Mouse (Mus musculus) heart, postnatal 10 days (tissue): ENCODE data around the gene Pax2. TPM values are rescaled to one million over a fixed set of nuclear protein-coding genes. Genes with fewer than 3 reads are reported as not detected.
"Not testable (repeated sequence)": the region's sequence is repeated elsewhere in the genome, so short reads cannot be mapped to it uniquely, and the experiment has no call there.

Experiments
- DNase-seq, 2 experiments: peaks; one replicate each; pipeline ENCODE4 v3.0.0; 2021
- intact Hi-C: fragments of 180-260 bp; cut with DNase I; formaldehyde crosslinking; loops from one replicate; pipeline ENCODE4 v1.15.1; 2025
- total RNA-seq, 2 experiments: library from RNA; stranded (reverse); gene quantifications; 2 replicates each; pipeline ENCODE4 v1.2.3; 2021

The Pax2 gene
- total RNA-seq, 2 experiments from 2014 or later, result not detected

DNA sequence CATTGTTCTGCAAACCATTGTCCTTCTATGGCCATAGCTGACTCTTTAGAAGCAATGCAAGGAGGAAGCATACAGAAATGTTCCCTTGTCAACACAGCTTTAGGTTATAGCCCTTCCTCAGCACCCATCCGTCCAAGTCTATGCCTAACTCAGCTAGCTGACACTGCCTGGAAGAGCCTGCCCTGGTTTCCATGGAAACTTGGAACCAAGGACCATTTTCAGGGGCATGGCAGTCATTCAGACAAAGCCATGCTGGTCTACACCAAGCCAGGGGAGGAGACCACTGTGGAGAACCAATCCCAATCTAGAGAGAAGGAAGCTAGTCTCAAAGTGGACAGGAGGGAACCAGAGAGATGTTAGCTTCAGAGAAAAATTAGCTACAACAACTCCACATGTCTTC is 77.5 kb downstream of the Pax2 start:
- no peak for DNase-seq
- intact Hi-C loops, result no loop called here

DNA sequence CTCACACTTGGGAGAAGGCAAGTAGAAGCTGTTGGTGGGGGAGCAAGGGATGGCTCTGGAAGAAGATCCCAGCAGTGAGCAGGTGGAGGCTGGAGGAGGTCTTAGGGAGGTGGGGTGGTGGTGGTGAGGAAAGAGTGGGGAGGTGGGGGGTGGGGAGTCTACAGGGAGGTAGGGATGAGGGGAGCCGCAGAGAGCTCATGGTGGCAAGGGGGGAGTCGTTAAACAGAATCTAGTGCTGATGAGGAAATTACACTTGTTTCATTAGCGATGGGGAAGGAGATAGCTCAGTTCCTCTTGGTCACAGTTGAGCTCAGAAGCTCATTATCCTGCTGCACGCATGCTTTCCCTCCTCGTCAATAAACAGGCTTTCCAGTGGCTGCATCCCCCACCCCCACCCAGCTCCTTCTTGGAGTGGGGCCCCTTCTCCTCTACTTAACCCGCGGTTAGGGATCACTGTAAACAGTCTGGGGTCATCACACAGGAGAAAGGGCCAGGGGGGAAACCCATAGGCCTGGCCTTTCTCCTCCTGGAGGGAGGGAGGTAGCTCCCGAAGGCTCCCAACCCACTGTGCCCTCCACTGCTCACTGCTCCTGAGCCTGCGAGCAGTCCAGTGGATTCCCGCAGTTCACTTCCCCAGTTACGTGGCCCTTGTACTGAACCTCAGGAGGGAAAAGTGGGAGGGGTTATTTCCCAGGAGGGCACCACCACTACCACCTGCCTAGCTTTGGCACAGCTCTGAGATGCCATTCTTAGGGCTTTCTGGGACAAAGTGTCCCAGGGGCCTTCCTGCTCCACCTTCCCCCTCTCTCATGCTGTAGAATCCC is 78.6 kb downstream of the Pax2 start:
- intact Hi-C loops, result no loop called here
- no peak for DNase-seq

DNA sequence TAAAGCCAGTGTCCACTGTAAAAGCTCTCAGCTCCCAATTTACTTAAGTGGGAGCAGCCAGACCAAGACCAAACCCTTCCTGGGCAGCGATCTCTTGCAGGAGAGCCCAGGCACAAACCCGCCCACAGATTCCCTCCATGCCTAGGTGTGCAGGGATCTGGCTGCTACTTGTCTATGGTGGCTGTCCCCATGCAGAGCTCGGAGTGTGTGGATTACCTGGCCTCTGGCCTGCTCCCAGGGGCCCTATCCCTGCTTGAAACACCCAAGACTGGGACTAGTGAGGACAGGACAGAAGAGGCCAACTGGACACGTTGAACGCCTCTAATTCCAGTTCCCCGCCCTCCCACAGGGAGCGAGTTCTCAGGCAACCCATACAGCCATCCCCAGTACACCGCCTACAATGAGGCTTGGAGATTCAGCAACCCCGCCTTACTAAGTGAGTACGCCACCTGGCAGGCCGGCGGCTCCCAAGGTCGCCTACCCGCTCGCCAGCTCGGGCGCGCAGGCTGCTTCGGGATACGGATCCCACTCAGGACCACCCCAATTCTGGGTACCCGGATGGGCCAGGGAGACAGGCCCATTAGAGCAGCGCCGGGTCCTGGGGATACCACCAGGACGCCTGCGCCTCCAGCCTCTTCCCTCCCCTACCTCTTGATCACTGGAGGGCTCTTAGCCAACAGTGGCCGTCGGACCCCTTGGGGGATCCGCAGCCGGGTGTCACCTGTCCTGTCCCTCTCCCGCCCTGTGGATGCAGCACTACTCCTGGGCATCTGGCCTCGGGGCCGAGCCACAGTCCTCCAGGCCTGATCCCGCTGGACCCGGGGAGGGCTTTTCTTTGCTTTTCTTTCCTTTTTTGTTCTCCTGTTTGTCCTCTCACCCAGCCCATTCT is 79.4 kb downstream of the Pax2 start:
- intact Hi-C loops, result no loop called here
- no peak for DNase-seq

DNA sequence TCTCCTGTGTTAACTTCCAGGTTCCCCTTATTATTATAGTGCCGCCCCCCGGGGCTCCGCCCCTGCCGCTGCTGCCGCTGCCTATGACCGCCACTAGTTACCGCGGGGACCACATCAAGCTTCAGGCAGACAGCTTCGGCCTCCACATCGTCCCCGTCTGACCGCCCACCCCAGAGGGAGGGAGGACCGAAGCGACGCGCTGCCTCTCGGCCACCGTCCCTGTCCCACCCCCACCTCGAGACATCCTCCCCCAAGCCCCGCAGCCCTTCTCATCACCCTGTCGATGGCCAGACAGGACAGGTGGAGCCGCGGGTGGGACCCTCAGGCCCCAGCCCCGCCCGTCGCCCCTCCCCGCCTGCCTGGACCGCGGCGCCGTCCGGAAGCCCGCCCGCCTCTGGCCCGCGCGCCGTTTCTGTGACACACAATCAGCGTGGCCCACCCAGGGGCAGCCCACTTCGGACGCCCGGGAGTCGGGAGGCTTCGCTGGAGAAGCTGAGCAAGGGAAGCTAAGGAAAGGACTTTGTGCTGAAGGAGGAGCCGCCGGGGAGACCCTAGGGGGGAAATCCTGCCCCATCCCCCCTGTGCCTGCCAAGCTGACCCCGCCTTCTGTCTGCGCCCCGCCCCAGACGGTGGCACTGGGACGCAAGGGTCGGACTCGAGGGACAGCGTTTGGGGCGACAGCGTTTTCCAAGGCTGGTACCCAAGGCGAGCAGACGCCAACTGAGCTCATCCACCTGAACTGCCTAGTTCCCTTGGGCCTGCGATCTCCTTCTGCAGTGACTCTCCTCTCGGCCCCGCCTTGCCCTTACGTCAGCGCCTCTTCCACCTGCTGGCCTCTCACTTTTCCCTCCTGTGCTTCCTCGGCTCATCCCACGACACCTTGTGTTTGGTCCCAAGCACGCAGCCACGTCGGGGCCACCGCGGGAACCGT is 80.4 kb downstream of the Pax2 start:
- intact Hi-C loops, result no loop called here
- peak in 1 of 2 experiments; percentile 15 for DNase-seq

DNA sequence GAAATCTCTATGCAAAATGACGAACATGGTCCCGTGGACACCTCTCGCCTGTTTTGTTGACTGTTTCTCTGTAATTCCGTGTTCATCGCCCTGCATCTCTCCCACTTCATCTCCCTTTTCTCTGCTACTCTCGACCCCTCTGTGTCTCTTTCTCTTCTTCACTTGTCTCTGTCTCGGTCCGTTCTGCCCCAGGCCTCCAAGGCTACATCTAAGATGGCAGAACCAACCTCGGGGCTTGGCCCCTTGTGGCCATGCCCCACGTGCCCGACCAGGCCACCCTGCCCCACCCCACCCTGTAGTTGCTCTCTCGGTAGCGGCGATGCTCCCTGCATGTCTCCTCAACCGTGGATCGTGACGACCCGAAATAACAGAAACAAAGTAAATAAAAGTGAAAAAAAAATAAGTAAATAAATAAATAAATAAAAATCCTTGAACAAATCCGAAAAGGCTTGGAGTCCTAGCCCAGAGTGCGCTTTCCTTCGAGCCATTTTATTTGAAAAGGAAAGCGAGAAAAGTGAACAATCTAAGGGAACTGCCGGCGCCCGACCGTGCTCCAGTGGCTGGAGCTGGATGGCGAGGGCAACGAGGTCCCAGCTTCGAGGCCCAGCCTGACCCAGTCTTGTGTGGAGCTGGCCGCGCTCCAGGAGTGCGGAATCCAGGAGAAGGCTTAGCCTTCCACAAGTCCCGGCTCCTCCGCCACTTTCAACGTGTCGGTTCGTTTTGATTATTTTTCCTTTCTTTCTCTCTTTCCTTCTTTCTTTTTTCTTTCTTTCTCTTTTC is 81.8 kb downstream of the Pax2 start:
- intact Hi-C loops, result no loop called here
- DNase-seq, result peak; percentile 24

DNA sequence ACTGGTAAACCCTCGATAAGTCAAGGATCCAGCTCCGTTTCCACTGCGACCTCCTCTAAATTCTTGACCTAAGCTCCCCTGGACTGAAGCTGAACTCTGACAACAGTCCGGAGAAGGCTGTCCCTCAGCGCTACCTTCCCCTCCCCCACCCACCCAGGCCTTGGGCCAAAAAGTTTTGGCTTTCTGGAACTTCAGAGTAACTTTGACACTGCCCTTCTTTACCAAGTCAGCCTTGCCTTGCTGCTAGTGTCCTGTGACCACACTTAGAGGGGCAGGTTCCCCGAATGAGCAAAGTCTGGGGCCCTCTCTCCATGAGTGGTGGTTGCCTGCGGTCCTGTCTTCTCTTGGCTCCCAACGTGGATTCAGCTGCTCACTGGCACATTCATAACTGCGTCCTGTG is 82.5 kb downstream of the Pax2 start:
- intact Hi-C loops, result no loop called here
- DNase-seq, result peak in 1 of 2 experiments; percentile 26

DNA sequence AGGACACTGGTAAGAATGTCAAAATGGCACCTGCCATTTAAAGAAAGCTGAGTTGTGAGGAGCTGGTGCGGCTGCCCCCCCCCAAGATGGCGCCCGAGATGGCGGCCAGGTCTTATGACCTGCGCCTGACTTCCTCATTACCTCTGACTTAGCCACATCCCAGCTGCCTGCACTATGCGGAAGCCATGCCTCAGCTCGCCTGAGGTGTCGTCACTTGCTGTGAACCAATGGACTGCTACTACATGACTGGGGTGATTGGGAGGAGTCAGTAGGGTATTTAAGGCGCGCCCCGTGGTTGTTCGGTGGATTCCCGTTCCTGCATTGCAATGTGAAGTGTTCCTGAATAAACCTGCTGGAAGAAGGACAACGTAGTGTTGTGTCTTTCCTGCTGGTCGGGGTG is 86.8 kb downstream of the Pax2 start:
- DNase-seq, intact Hi-C loops: not testable (repeated sequence)

DNA sequence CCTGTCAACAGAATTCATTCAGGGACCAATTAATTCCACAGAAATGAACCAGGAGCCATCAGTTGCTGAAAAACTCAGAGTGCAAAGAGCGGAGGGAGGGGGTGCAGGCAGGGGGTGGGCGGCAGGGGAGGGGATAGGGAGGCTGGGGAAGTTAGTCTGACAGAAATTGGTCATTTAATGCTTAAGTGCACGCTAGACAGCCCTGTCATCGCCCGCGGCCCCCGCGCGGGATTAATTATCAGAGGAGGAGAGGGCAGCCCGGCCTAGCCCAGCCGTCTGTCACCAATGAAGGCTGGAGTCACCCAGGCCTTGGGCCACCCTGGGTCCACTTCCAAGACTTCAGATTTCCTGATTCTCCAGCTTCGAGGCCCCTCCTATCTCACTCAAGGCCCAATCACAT is 93.6 kb downstream of the Pax2 start:
- intact Hi-C loops, result no loop called here
- DNase-seq, result no peak

DNA sequence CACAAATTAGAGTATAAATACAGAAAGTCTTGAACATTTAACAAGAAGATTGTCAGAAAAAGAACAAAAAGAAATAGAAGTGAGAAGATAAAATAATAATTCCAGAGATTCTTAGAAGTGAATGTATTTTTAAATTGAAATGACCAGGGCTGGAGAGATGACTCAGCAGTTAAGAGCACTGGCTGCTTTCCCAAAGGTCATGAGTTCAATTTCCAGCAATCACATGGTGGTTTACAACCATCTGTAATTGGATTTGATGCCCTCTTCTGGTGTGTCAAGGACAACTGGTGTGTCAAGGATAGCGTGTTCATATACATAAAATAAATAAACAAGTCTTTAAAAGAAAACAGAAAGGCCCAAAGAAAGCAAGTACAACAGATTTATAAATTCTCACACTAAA is 102.8 kb downstream of the Pax2 start:
- DNase-seq, result no peak
- intact Hi-C loops, result no loop called here

DNA sequence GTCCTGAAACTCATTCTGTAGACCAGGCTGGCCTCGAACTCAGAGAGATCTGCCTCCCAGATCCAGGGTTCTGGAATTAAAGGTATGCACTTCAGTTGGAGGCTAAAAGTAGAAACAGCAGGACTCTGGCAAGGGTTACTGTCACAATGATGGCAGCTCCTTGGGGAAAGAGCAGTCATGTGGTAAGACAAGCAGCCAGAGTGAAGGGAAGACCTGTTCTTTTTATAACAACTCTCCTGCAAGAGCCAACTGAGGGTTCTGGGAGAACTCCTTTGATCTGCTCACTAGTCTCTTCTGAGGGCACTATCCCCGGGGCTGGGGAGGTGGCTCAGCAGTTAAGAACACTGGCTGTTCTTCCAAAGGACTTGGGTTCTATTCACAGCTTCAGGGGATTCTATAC is 112.9 kb downstream of the Pax2 start:
- intact Hi-C loops, result no loop called here
- peak; percentile 49 to 66 for DNase-seq

DNA sequence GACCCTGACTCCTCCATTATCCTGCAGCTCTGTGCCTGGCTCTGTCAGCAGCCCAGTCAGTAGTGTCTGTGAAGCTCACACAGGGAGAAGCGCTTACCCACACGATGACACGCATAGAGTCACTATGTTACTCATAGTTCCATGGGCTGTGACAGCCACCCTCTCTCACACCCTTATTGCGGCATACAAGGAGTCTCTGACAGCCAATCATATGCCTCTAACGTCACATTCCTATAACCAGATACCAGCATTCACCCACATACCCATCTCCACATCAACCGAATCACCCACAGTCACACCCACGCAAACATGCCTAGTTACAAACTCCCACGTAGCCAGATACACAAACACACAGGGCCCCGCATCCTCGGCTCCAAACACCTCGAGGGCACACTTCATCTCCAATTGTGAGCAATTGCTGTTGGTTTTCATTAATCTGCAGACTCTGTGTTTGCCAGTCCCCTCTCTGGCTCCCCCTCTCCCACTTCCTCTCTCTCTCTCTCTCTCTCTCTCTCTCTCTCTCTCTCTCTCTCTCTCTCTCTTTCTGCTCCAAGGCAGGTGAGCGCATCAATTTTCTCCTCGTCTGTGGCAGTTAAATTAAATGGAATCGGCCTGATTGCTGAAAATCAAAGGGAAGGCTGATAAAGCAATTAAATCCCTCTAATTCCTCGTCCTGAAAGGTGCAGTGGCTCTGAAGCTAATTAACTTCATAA is 118.5 kb downstream of the Pax2 start:
- intact Hi-C loops, result no loop called here
- DNase-seq, result no peak

DNA sequence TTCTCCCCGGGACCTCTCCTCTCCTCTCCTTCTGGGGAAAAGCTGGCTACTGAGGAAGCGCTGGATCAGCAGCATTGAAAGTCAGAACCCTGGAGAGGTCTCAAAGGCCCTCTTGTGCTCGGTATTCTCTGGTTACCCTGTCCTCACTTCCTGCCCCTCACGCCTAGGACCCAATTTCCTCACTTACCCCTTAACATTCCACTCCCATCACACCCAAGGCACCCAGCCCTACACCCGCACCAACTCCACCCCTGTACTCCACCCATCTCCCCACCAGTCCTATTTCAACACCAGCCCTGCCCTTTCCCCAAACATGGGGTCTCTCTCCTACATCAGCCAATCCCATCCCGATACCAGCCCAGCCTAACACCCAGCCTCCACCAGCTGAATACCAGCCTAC is 119.1 kb downstream of the Pax2 start:
- no peak for DNase-seq
- intact Hi-C loops, result no loop called here

DNA sequence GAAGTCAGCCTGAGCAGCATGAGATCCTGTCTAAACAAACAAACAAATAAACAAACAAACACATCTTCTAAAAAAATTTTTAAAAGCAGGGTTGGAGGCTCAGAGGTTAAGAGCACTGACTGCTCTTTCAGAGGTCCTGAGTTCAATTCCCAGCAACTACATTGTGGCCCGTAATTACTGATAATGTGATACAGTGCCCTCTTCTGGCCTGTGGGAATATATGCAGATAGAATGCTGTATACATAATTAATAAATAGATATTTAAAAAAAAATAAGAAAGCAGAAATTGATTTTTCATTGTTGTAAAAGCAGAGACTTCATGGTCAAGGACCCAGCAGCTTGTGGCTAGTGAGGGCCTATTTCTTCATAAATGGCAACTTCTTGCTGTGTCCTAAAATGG is 119.9 kb downstream of the Pax2 start:
- DNase-seq, result no peak
- intact Hi-C loops, result no loop called here

DNA sequence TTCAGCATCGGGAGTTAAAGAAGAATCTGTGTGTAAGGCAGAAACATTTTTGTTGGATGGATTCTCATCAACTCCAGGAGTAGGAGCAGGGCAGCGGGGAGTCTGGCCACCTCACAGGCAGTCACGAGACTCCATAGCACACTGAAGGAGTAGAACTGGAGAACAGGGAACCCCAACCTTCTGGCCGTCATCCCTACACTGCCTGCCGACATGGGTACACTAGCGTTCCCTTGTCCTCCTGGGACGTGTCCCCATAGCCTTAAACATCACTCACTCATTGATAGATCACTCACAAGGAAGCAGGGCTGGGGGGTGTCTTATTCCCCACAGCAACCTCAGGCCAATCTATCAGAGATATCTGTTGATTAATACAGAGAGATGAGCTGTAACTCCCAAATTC is 120.7 kb downstream of the Pax2 start:
- no peak for DNase-seq
- intact Hi-C loops, result no loop called here

DNA sequence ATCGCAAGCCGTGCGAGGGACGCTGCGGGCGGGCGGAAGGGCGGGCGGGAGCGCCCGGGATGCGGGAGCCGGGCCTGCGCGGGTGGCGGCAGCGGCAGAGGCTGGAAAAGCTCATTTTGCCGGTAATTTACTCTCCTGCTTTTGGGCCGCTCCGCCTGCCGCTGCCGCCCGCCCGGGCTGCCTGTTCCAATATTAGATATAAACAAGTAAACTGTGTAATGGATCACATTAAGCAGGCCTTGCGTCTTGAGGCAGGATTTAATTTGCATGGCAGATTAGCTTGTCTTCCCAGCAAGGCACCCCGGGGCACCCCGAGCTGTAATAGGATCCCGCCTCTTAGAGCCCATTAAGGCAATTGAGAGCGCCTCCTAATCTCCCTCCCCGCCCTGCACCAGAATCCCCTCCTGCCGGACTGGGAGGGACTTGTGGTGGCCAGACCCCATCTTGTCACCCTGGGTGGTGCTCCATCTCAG is 126.7 kb downstream of the Pax2 start:
- intact Hi-C loops, result no loop called here

DNA sequence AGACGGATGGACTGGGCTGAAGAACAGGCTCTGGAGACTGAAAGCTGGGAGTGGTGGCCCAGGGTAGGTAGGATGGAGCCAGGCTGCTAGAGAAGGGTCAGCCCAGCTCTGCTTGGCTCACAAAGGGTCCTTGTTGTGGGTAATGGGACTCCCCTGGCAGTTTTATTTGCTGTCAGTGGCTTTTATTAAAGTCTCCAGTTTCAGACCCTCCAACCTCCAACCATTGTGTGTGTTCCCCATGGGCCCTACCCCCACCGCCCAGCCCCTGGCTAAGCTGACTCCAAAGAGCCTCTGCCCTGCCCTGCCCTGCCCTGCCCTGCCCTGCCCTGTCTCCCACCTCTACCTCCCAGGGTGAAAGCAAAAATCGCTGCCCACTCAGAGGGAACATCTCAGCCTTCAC is 128.5 kb downstream of the Pax2 start:
- intact Hi-C loops, result no loop called here
- DNase-seq, result no peak

More for the DNA sequence above, 126.7 kb downstream of the Pax2 start:
- peak; percentile 74 to 77 for DNase-seq

DNA sequence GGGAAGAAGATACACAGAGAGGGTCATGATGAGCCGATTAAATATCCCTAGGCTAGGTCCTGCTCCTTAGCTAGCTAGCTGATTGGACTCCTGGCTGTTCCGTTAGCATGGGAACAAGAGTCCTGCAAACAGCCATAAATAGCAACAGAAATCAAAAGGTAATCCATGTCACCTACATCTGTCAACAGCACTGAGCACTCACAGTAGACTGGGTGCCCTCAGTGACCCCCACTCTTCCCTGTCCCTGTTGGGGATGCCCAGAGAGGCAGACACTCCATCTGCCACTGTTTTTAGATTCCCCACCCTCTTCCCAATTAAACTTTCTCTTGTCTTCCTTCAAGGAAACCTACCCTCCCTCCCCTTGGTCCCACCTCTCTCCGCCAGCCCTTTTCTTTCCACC is 130.6 kb downstream of the Pax2 start:
- peak; percentile 50 to 56 for DNase-seq
- intact Hi-C loops, result loop anchor here (2.0 kb wide), 2 partner anchors 132 to 304 kb away; no protein-coding TSS in a partner anchor
